19 mouse cellular contexts compared by ENCODE assay signal in genomic region chr11:35729186-35729585, GRCm38 (mm10). TPM values are rescaled to one million over a fixed set of nuclear protein-coding genes. Genes with fewer than 3 reads are reported as not detected.
DNase-seq lines count a peak whose midpoint lies in the region; ATAC-seq and TF ChIP-seq lines count a peak whose summit lies in the region.
"Had no signal": no experiment of that assay in that cellular context is flagged by ENCODE, and none has a peak within 500 bp of the region (broad histone marks: within the 10 kb centered on the region; RNA-seq: fewer than 3 reads in every experiment).

No protein-coding gene starts in this region.

- no peaks in the 10 kb centered on the region for H3K27me3 ChIP-seq in hindbrain, postnatal 0 days (ENCODE audit: insufficient read depth, low read length)
- peaks cover 6% of the 10 kb centered on the region; the same call in 1 of the 2 replicates for H3K27me3 ChIP-seq in hindbrain, embryonic 10.5 days (ENCODE audit: insufficient read depth, poor library complexity, severe bottlenecking)
- H3K27me3 ChIP-seq: embryonic facial prominence, embryonic 13.5 days; heart, embryonic 12.5 days; intestine, embryonic 15.5 days had no signal

- no peaks in the 10 kb centered on the region for H3K4me1 ChIP-seq in hindbrain, postnatal 0 days (ENCODE audit: insufficient read depth, low read length)
- H3K4me1 ChIP-seq in hindbrain, embryonic 10.5 days (replicated peaks), result no peaks in the 10 kb centered on the region
- H3K4me1 ChIP-seq: forebrain, embryonic 10.5 days; heart, embryonic 12.5 days; intestine, embryonic 15.5 days had no signal

- H3K4me3 ChIP-seq in hindbrain, postnatal 0 days (ENCODE audit: low read length), result no peak overlapping the region
- no peak overlapping the region for H3K4me3 ChIP-seq in hindbrain, embryonic 10.5 days
- H3K4me3 ChIP-seq: embryonic facial prominence, embryonic 13.5 days; forebrain, embryonic 10.5 days; heart, embryonic 12.5 days; intestine, embryonic 15.5 days had no signal

- no peak overlapping the region for H3K4me2 ChIP-seq in hindbrain, postnatal 0 days (ENCODE audit: low read depth, low read length)
- H3K4me2 ChIP-seq: embryonic facial prominence, embryonic 13.5 days; heart, embryonic 12.5 days; intestine, embryonic 15.5 days had no signal

- 16% methylated on average over 5 of the region's 5 CpGs for WGBS in hindbrain, postnatal 0 days
- 63% methylated on average over 5 of the region's 5 CpGs for WGBS in hindbrain, embryonic 10.5 days

- H3K36me3 ChIP-seq in hindbrain, postnatal 0 days (ENCODE audit: insufficient read depth, low read length), result no peaks in the 10 kb centered on the region
- no peaks in the 10 kb centered on the region for H3K36me3 ChIP-seq in hindbrain, embryonic 10.5 days
- H3K36me3 ChIP-seq: embryonic facial prominence, embryonic 13.5 days; forebrain, embryonic 10.5 days; heart, embryonic 12.5 days; intestine, embryonic 15.5 days had no signal

- DNase-seq in hindbrain, postnatal 0 days (ENCODE audit: low spot score), result peak; percentile 53
- DNase-seq in hindbrain, embryonic 10.5 days (ENCODE audit: low spot score), result no peak
- DNase-seq in ovary, adult 18-20 months (ENCODE audit: low spot score), result peak; percentile 60
- DNase-seq in ovary, postnatal 14 days (ENCODE audit: low spot score), result no peak
- DNase-seq in adrenal gland, adult 8-10 months, result peak; percentile 76
- no peak for DNase-seq in heart, adult 9 months (ENCODE audit: low spot score in 2 of 2)
- DNase-seq: cerebellum, postnatal 36 days; gastrocnemius, postnatal 36 days; heart, postnatal 36 days; liver; lung, adult 2 months; thymus, adult 18-20 months had no signal

- ATAC-seq in hindbrain, postnatal 0 days, result no peak
- ATAC-seq in activated CD4-positive, CD25-positive, alpha-beta regulatory T cell, adult 4 months, result no peak
- ATAC-seq: CD4-positive, CD25-positive, alpha-beta regulatory T cell, adult 4 months; intestine, embryonic 15.5 days had no signal

- H3K9ac ChIP-seq in hindbrain, postnatal 0 days (replicated peaks; ENCODE audit: low read length), result no peak overlapping the region
- H3K9ac ChIP-seq: embryonic facial prominence, embryonic 13.5 days; heart, embryonic 12.5 days; intestine, embryonic 15.5 days had no signal

- H3K27ac ChIP-seq in hindbrain, postnatal 0 days, result no peak overlapping the region
- H3K27ac ChIP-seq in hindbrain, embryonic 10.5 days, result no peak overlapping the region
- H3K27ac ChIP-seq: embryonic facial prominence, embryonic 13.5 days; forebrain, embryonic 10.5 days; intestine, embryonic 15.5 days; kidney, postnatal 0 days had no signal

- no peak for TF ChIP-seq CTCF in hindbrain, postnatal 0 days (IDR thresholded peaks at IDR 0.05; ENCODE audit: low read depth)

- H3K9me3 ChIP-seq in hindbrain, postnatal 0 days (ENCODE audit: low read length), result no peaks in the 10 kb centered on the region
- H3K9me3 ChIP-seq in hindbrain, embryonic 10.5 days, result peaks cover 3% of the 10 kb centered on the region; the same call in 1 of the 2 replicates
- H3K9me3 ChIP-seq: embryonic facial prominence, embryonic 13.5 days; forebrain, embryonic 10.5 days; heart, embryonic 12.5 days; intestine, embryonic 15.5 days had no signal

RNA-seq across cellular contexts. Expression of gene Pank3, which starts 40.1 kb away (rescaled TPM):
- total RNA-seq in hindbrain, postnatal 0 days (2014; rRNA removed), result 62.5 and 68.7 TPM in 2 replicates
- polyA plus RNA-seq in hindbrain, postnatal 0 days (2015; fragmentation: Nextera tagmentation; extraction: Ambion mirVana), result 13.3 and 13.6 TPM in 2 replicates
- polyA plus RNA-seq in hindbrain, embryonic 10.5 days (2016; fragmentation: Nextera tagmentation; extraction: Ambion mirVana), result 13.3 and 14.6 TPM in 2 replicates
- 10 to 100 TPM; 59.5 to 82.6 (median 67.7) TPM for total RNA-seq in adrenal gland, adult 8-10 months (2022)
- 1 to 10 TPM; 7.7 to 8.5 TPM for polyA plus RNA-seq in activated CD4-positive, CD25-positive, alpha-beta regulatory T cell, adult 4 months (2017; shearing (Covaris generic))

Comparison
In these comparisons a context has a peak if more than half of its experiments do, and no peak if none do; other contexts are left out.
1. DNase-seq: peak in hindbrain, postnatal 0 days (single experiment), ovary, adult 18-20 months (single experiment) and adrenal gland, adult 8-10 months (single experiment); none in hindbrain, embryonic 10.5 days (single experiment), ovary, postnatal 14 days (single experiment) and heart, adult 9 months (0 of 2).